Mouse (Mus musculus) liver, embryonic 12.5 days (tissue): ENCODE measurements around the gene Gm10644. TPM values are rescaled to one million over a fixed set of nuclear protein-coding genes. Genes with fewer than 3 reads are reported as not detected.

Source experiments
- microRNA-seq: library from miRNA; unstranded; fragments of <30 nt; microRNA quantifications from one replicate; pipeline ENCODE4, GENCODE M21; 2017
- polyA plus RNA-seq: library from polyadenylated mRNA; unstranded; fragments of >200 nt; fragmentation: Nextera tagmentation; extraction: Ambion mirVana; gene quantifications from 2 replicates; pipeline ENCODE4 v1.2.1, GENCODE M21; 2016

Gm10644 gene
- polyA plus RNA-seq, 1 experiment from 2014 or later: 0.15 TPM

Small RNAs within 50 kb of the gene (microRNA-seq; reads per million reads assigned to microRNA genes)
- not detected for gene Gm44330
- not detected for gene Gm44450

Other genes with a start within 250 kb of the Gm10644 start
- 270 and 299 TPM in 2 replicates for gene Ddx39, start 240.0 kb downstream of the Gm10644 start, polyA plus RNA-seq
- 11.5 and 12.5 TPM in 2 replicates for gene Adgre5, start 213.9 kb downstream of the Gm10644 start, polyA plus RNA-seq
- 4.9 and 5.3 TPM in 2 replicates for gene Adgrl1, start 55.1 kb downstream of the Gm10644 start, polyA plus RNA-seq
- gene Asf1b, start 302 bp upstream of the Gm10644 start, polyA plus RNA-seq: 113 and 116 TPM in 2 replicates
- 81.1 and 82.0 TPM in 2 replicates for gene Prkaca, start 17.8 kb upstream of the Gm10644 start, polyA plus RNA-seq
- 8.5 and 8.7 TPM in 2 replicates for gene Samd1, start 42.5 kb upstream of the Gm10644 start, polyA plus RNA-seq
- 0.41 and 0.63 TPM in 2 replicates for gene 1700067K01Rik, start 46.3 kb upstream of the Gm10644 start, polyA plus RNA-seq
- not detected in 2 replicates for gene 2210011C24Rik, start 57.0 kb upstream of the Gm10644 start, polyA plus RNA-seq
- gene Palm3, start 66.3 kb upstream of the Gm10644 start, polyA plus RNA-seq: 0.36 and 0.66 TPM in 2 replicates
- gene Il27ra, start 87.4 kb upstream of the Gm10644 start, polyA plus RNA-seq: 1.5 and 1.6 TPM in 2 replicates
- not detected in 2 replicates for gene Rln3, start 89.8 kb upstream of the Gm10644 start, polyA plus RNA-seq
- gene Gm10643, start 109.9 kb upstream of the Gm10644 start, polyA plus RNA-seq: 0.27 and 0.30 TPM in 2 replicates
- 4.1 and 4.2 TPM in 2 replicates for gene Rfx1, start 111.6 kb upstream of the Gm10644 start, polyA plus RNA-seq
- gene Dcaf15, start 149.6 kb upstream of the Gm10644 start, polyA plus RNA-seq: 5.9 and 6.4 TPM in 2 replicates
- 0.08 and 0.13 TPM in 2 replicates for gene Podnl1, start 170.8 kb upstream of the Gm10644 start, polyA plus RNA-seq
- 8.2 and 9.6 TPM in 2 replicates for gene Cc2d1a, start 192.7 kb upstream of the Gm10644 start, polyA plus RNA-seq
- 0.28 and 0.58 TPM in 2 replicates for gene 4930432K21Rik, start 192.8 kb upstream of the Gm10644 start, polyA plus RNA-seq
- 0.61 and 1.3 TPM in 2 replicates for gene Nanos3, start 230.0 kb upstream of the Gm10644 start, polyA plus RNA-seq